ENCODE assay signal across 22 mouse cellular contexts in the genomic region with DNA sequence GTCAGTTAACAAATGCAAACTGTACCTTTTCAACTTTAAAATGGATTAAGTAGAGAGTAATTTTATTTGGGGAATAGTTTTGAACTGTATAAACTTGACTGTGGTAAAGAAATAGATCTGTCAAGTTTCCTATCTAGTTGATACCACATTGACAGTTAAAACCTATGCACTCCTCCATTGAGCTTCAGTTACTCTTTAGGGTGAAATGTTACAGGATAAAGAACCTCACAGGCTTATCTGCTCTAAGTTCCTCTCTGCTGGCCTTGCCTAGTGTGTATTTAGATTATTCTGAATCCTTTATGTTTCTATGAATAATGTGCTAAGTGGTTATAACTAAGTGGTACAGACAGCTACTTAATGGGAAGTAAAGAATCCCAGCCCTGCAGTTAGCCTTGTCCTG. TPM values are rescaled to one million over a fixed set of nuclear protein-coding genes. Genes with fewer than 3 reads are reported as not detected.
DNase-seq lines count a peak whose midpoint lies in the region; ATAC-seq and TF ChIP-seq lines count a peak whose summit lies in the region.
"Had no signal": no experiment of that assay in that cellular context is flagged by ENCODE, and none has a peak within 500 bp of the region (broad histone marks: within the 10 kb centered on the region; RNA-seq: fewer than 3 reads in every experiment).

No protein-coding gene starts in this region.

- H3K9ac ChIP-seq in liver, embryonic 11.5 days (ENCODE audit: low read depth, low read length): no peak overlapping the region
- H3K9ac ChIP-seq in liver, postnatal 0 days (replicated peaks): no peak overlapping the region
- no peak overlapping the region for H3K9ac ChIP-seq in MEL (ENCODE audit: control insufficient read depth, low read depth, low read length, poor library complexity, severe bottlenecking)
- H3K9ac ChIP-seq: embryonic facial prominence, embryonic 13.5 days; embryonic facial prominence, embryonic 15.5 days; forebrain, embryonic 12.5 days; forebrain, embryonic 15.5 days had no signal

- H3K27me3 ChIP-seq in liver, embryonic 11.5 days (replicated peaks; ENCODE audit: control insufficient read depth, insufficient read depth, low read length): no peaks in the 10 kb centered on the region
- H3K27me3 ChIP-seq in liver, postnatal 0 days (ENCODE audit: insufficient read depth, low read length): no peaks in the 10 kb centered on the region
- no peaks in the 10 kb centered on the region for H3K27me3 ChIP-seq in MEL (ENCODE audit: control insufficient read depth in 1 of 2, insufficient read depth in 2 of 2, low read length in 2 of 2)
- H3K27me3 ChIP-seq: embryonic facial prominence, embryonic 13.5 days; embryonic facial prominence, embryonic 15.5 days; forebrain, embryonic 12.5 days; forebrain, embryonic 15.5 days had no signal

- no peak for ATAC-seq in liver, embryonic 11.5 days (replicated peaks; ENCODE audit: low FRiP score)
- no peak for ATAC-seq in liver, postnatal 0 days
- ATAC-seq: forebrain, embryonic 15.5 days had no signal

- TF ChIP-seq EP300 in liver, postnatal 0 days (IDR thresholded peaks at IDR 0.05; ENCODE audit: low read depth): no peak
- peak; percentile 81 to 89 for TF ChIP-seq EP300 in MEL (IDR thresholded peaks at IDR 0.05; ENCODE audit: low read depth in 1 of 2, low read length in 2 of 2)

- DNase-seq in liver, embryonic 11.5 days (ENCODE audit: low spot score): no peak
- no peak for DNase-seq in liver, postnatal 0 days
- DNase-seq in MEL (ENCODE audit: low read depth, low spot score) (peak; percentile 65), MEL-GATA-1-ER (ENCODE audit: extremely low read depth, low read depth) (peak; percentile 39)
- DNase-seq in lung, adult 2 months: no peak
- DNase-seq: adrenal gland, adult 2 months; adrenal gland, postnatal 10 days; adrenal gland, postnatal 25 days; cerebellum, adult 11 months; cerebellum, adult 18-20 months; cerebellum, adult 8-10 months; cerebellum, adult 9-11 months; cerebellum, postnatal 36 days; embryo, embryonic 11 days had no signal

- no peaks in the 10 kb centered on the region for H3K36me3 ChIP-seq in liver, embryonic 11.5 days (ENCODE audit: control insufficient read depth, insufficient read depth, low read length)
- H3K36me3 ChIP-seq in liver, postnatal 0 days (replicated peaks; ENCODE audit: insufficient read depth, low read length): peaks cover 17% of the 10 kb centered on the region
- H3K36me3 ChIP-seq in MEL (ENCODE audit: control insufficient read depth in 1 of 2, insufficient read depth in 2 of 2, low read length in 2 of 2): peaks cover 0 to 32% of the 10 kb centered on the region in 2 experiments; a peak in 3 of 4 replicates
- H3K36me3 ChIP-seq: forebrain, embryonic 15.5 days had no signal

- H3K9me3 ChIP-seq in liver, embryonic 11.5 days (ENCODE audit: control insufficient read depth, low read length): no peaks in the 10 kb centered on the region
- H3K9me3 ChIP-seq in liver, postnatal 0 days (ENCODE audit: low read length): no peaks in the 10 kb centered on the region
- no peaks in the 10 kb centered on the region for H3K9me3 ChIP-seq in MEL (replicated peaks; ENCODE audit: insufficient read depth, low read length)
- H3K9me3 ChIP-seq: embryonic facial prominence, embryonic 13.5 days; embryonic facial prominence, embryonic 15.5 days; forebrain, embryonic 10.5 days; forebrain, embryonic 12.5 days; forebrain, embryonic 15.5 days had no signal

- peaks cover 58% of the 10 kb centered on the region for H3K79me2 ChIP-seq in MEL (ENCODE audit: control insufficient read depth, insufficient read depth, low read length, poor library complexity)

- no peak overlapping the region for H3K4me3 ChIP-seq in liver, embryonic 11.5 days (ENCODE audit: low read depth, low read length)
- H3K4me3 ChIP-seq in liver, postnatal 0 days (ENCODE audit: low read depth, low read length): no peak overlapping the region
- H3K4me3 ChIP-seq in MEL (ENCODE audit: control insufficient read depth in 1 of 2, insufficient read depth in 1 of 2, low read depth in 2 of 2, low read length in 2 of 2): peak overlapping the region in 1 of 2 experiments; percentile 3; a peak in 2 of 4 replicates
- H3K4me3 ChIP-seq in lung, adult 2 months (replicated peaks; ENCODE audit: extremely low read depth, low read depth, low read length): no peak overlapping the region
- H3K4me3 ChIP-seq: embryonic facial prominence, embryonic 13.5 days; embryonic facial prominence, embryonic 15.5 days; erythroblast, embryonic 14.5 days; forebrain, embryonic 10.5 days; forebrain, embryonic 12.5 days; forebrain, embryonic 15.5 days had no signal

- peak overlapping the region; percentile 92; the same call in 1 of the 2 replicates for H3K4me2 ChIP-seq in liver, embryonic 11.5 days
- no peak overlapping the region for H3K4me2 ChIP-seq in liver, postnatal 0 days (ENCODE audit: low read depth, low read length)
- H3K4me2 ChIP-seq: embryonic facial prominence, embryonic 13.5 days; embryonic facial prominence, embryonic 15.5 days; forebrain, embryonic 12.5 days; forebrain, embryonic 15.5 days had no signal

- no peak for TF ChIP-seq RAD21 in MEL (IDR thresholded peaks at IDR 0.05; ENCODE audit: low read depth, low read length)

- peaks cover 16% of the 10 kb centered on the region for H3K4me1 ChIP-seq in liver, embryonic 11.5 days (replicated peaks; ENCODE audit: control insufficient read depth, insufficient read depth, low read length)
- peaks cover 17% of the 10 kb centered on the region for H3K4me1 ChIP-seq in liver, postnatal 0 days (ENCODE audit: insufficient read depth)
- H3K4me1 ChIP-seq in MEL (ENCODE audit: control insufficient read depth in 1 of 2, insufficient read depth in 2 of 2, low read length in 2 of 2): peaks cover 0 to 20% of the 10 kb centered on the region in 2 experiments; a peak in 3 of 4 replicates
- H3K4me1 ChIP-seq in lung, adult 2 months (ENCODE audit: control insufficient read depth, insufficient read depth, low read length): peaks cover 13% of the 10 kb centered on the region

- no peak for TF ChIP-seq POLR2A in MEL (IDR thresholded peaks at IDR 0.05; ENCODE audit: control insufficient read depth in 1 of 2, insufficient read depth in 1 of 2, low read depth in 1 of 2, low read length in 2 of 2, poor library complexity in 1 of 2)
- TF ChIP-seq POLR2A in lung, adult 2 months (IDR thresholded peaks at IDR 0.05; ENCODE audit: borderline replicate concordance, extremely low read depth, low read depth, low read length): no peak

- TF ChIP-seq CTCF in liver, postnatal 0 days (IDR thresholded peaks at IDR 0.05; ENCODE audit: low read depth): no peak
- TF ChIP-seq CTCF in MEL (IDR thresholded peaks at IDR 0.05 in 2 of 3, conservative IDR thresholded peaks at IDR 0.05 in 1 of 3; ENCODE audit: control insufficient read depth in 1 of 3, insufficient read depth in 1 of 3, low read depth in 2 of 3, low read length in 3 of 3, poor library complexity in 1 of 3, severe bottlenecking in 1 of 3): no peak
- no peak for TF ChIP-seq CTCF in lung, adult 2 months (IDR thresholded peaks at IDR 0.05; ENCODE audit: insufficient read depth, low read length)

- no peak overlapping the region for H3K27ac ChIP-seq in liver, embryonic 11.5 days (ENCODE audit: low read depth, low read length)
- no peak overlapping the region for H3K27ac ChIP-seq in liver, postnatal 0 days (ENCODE audit: low read depth)
- H3K27ac ChIP-seq in MEL (ENCODE audit: control insufficient read depth, low read depth, low read length): peak overlapping the region; percentile 79
- H3K27ac ChIP-seq: embryonic facial prominence, embryonic 13.5 days; embryonic facial prominence, embryonic 15.5 days; forebrain, embryonic 10.5 days; forebrain, embryonic 12.5 days; forebrain, embryonic 15.5 days had no signal

TF ChIP-seq in MEL, 35 proteins besides CTCF, POLR2A, EP300 and RAD21 (continues in another document):
- no peak for TF ChIP-seq UBTF (IDR thresholded peaks at IDR 0.05; ENCODE audit: borderline replicate concordance, insufficient read depth, low read depth, low read length)
- TF ChIP-seq GABPA (IDR thresholded peaks at IDR 0.05; ENCODE audit: low read depth, low read length): no peak
- TF ChIP-seq E2F4 (IDR thresholded peaks at IDR 0.05; ENCODE audit: borderline replicate concordance, low read depth, low read length): no peak
- no peak for TF ChIP-seq SMC3 (IDR thresholded peaks at IDR 0.05; ENCODE audit: low read depth, low read length)
- TF ChIP-seq KAT2A (conservative IDR thresholded peaks at IDR 0.05; ENCODE audit: low read depth, low read length): no peak
- no peak for TF ChIP-seq JUND (IDR thresholded peaks at IDR 0.05; ENCODE audit: low read depth, low read length)
- TF ChIP-seq USF2 (IDR thresholded peaks at IDR 0.05; ENCODE audit: borderline replicate concordance in 1 of 2, insufficient read depth in 1 of 2, low read depth in 1 of 2, low read length in 2 of 2): no peak
- TF ChIP-seq POLR2AphosphoS5 (IDR thresholded peaks at IDR 0.05; ENCODE audit: borderline replicate concordance, low read depth, low read length): no peak
- no peak; the same call in 1 of the 2 replicates for TF ChIP-seq MXI1 (IDR thresholded peaks at IDR 0.05; ENCODE audit: low read depth, low read length)
- 0 out of 2 replicates have a peak, but pooled peaks have one; percentile 56 for TF ChIP-seq TCF12 (IDR thresholded peaks at IDR 0.05; ENCODE audit: low read depth, low read length)

RNA-seq across cellular contexts. Expression of gene Abhd13, which starts 2.7 kb away (rescaled TPM):
- polyA plus RNA-seq in liver, embryonic 11.5 days (2014; fragmentation: Nextera tagmentation; extraction: Ambion mirVana): 10.9 and 12.8 TPM in 2 replicates
- polyA plus RNA-seq in liver, postnatal 0 days (2015; fragmentation: Nextera tagmentation; extraction: Ambion mirVana): 5.2 and 5.6 TPM in 2 replicates
- 12.7 and 15.5 TPM in 2 replicates for total RNA-seq in MEL (2012; rRNA removed)
- polyA plus RNA-seq in MEL (2012; ENCODE audit: insufficient read depth in 1 of 2, insufficient read length in 2 of 2, low read depth in 1 of 2, low replicate concordance in 2 of 2, missing spikeins in 1 of 2): 10 to 100 TPM in 1 of 2 experiments, not detected in 1; 14.0 TPM
- 5.4 and 7.2 TPM in 2 replicates for polyA plus RNA-seq in lung, adult 2 months (2012; rRNA removed)

RNA-seq across cellular contexts. Expression of gene Lig4, which starts 2.7 kb away (rescaled TPM):
- 3.6 and 3.7 TPM in 2 replicates for polyA plus RNA-seq in liver, embryonic 11.5 days (2014; fragmentation: Nextera tagmentation; extraction: Ambion mirVana)
- 1.2 and 1.3 TPM in 2 replicates for polyA plus RNA-seq in liver, postnatal 0 days (2015; fragmentation: Nextera tagmentation; extraction: Ambion mirVana)
- 1.5 and 1.7 TPM in 2 replicates for total RNA-seq in MEL (2012; rRNA removed)
- polyA plus RNA-seq in MEL (2012; ENCODE audit: insufficient read depth in 1 of 2, insufficient read length in 2 of 2, low read depth in 1 of 2, low replicate concordance in 2 of 2, missing spikeins in 1 of 2): 1 to 10 TPM in 1 of 2 experiments, not detected in 1; 3.6 TPM
- 1.4 and 2.0 TPM in 2 replicates for polyA plus RNA-seq in lung, adult 2 months (2012; rRNA removed)

RNA-seq across cellular contexts. Expression of gene Tnfsf13b, which starts 26.1 kb away (rescaled TPM):
- polyA plus RNA-seq in liver, embryonic 11.5 days (2014; fragmentation: Nextera tagmentation; extraction: Ambion mirVana): 0.25 and 0.30 TPM in 2 replicates
- polyA plus RNA-seq in liver, postnatal 0 days (2015; fragmentation: Nextera tagmentation; extraction: Ambion mirVana): 0.58 and 0.69 TPM in 2 replicates
- total RNA-seq in MEL (2012; rRNA removed): not detected in 2 replicates
- polyA plus RNA-seq in MEL (2012; ENCODE audit: insufficient read depth in 1 of 2, insufficient read length in 2 of 2, low read depth in 1 of 2, low replicate concordance in 2 of 2, missing spikeins in 1 of 2): under 1 TPM in 1 of 2 experiments, not detected in 1; 0.14 TPM
- 24.6 and 25.0 TPM in 2 replicates for polyA plus RNA-seq in lung, adult 2 months (2012; rRNA removed)
- total RNA-seq: common myeloid progenitor, adult 5-6 weeks had no signal
- polyA plus RNA-seq: embryonic facial prominence, embryonic 11.5 days; embryonic facial prominence, embryonic 15.5 days; erythroblast, embryonic 14.5 days had no signal

Comparison
In these comparisons a context has a peak if more than half of its experiments do, and no peak if none do; other contexts are left out.
1. DNase-seq: peak in MEL (single experiment) and MEL-GATA-1-ER (single experiment); none in liver, embryonic 11.5 days (single experiment), liver, postnatal 0 days (single experiment) and lung, adult 2 months (single experiment).
2. RNA of gene Tnfsf13b, which starts 26.1 kb away (polyA plus RNA-seq): 24.6 to 25.0 TPM in lung, adult 2 months; 0.58 to 0.69 TPM in liver, postnatal 0 days, 0.25 to 0.30 TPM in liver, embryonic 11.5 days and 0.14 TPM in MEL; every median in the first group is over 10 times any median in the second.